Mouse (Mus musculus) lung, postnatal 0 days (tissue): ENCODE measurements around the gene Lmtk2.

Experiments
- CTCF ChIP-seq: IDR thresholded peaks from 2 replicates; pipeline ENCODE4 v1.5.1; 2016; ENCODE audit warnings: antibody characterized with exemption, mild to moderate bottlenecking
- EP300 ChIP-seq: IDR thresholded peaks from 2 replicates; pipeline ENCODE4 v1.6.1; 2016; ENCODE audit warnings: antibody characterized with exemption, mild to moderate bottlenecking, control low read depth

GRCm38 (mm10) chr5:144114068-144114467, 13.8 kb downstream of the Lmtk2 start:
- TF ChIP-seq CTCF (peak; percentile 48), EP300 (no peak)
